Mouse (Mus musculus): ENCODE data around the gene Mcmbp.
"Not testable (repeated sequence)": the region's sequence is repeated elsewhere in the genome, so short reads cannot be mapped to it uniquely, and the experiment has no call there.

The Mcmbp gene

GRCm38 (mm10) chr7:128717991-128718390 lies 22.3 kb downstream of the Mcmbp start:
- DNase-seq (ENCODE audit: low spot score in 2 of 2) = no peak

- DNase-seq (ENCODE audit: low spot score in 2 of 2) = peak; percentile 60 to 78
These were observed 34.6 kb downstream of the Mcmbp start for GRCm38 (mm10) chr7:128705735-128706134.

- DNase-seq (ENCODE audit: low spot score in 2 of 2) = not testable (repeated sequence)
These were observed 40.3 kb downstream of the Mcmbp start for GRCm38 (mm10) chr7:128699959-128700358.

GRCm38 (mm10) chr7:128694848-128695247 lies 45.4 kb downstream of the Mcmbp start:
- DNase-seq (ENCODE audit: low spot score in 2 of 2) = no peak

GRCm38 (mm10) chr7:128692163-128692562 lies 48.1 kb downstream of the Mcmbp start:
- no peak for DNase-seq (ENCODE audit: low spot score in 2 of 2)

GRCm38 (mm10) chr7:128690796-128691195 lies 49.5 kb downstream of the Mcmbp start:
- no peak for DNase-seq (ENCODE audit: low spot score in 2 of 2)

GRCm38 (mm10) chr7:128690070-128690469 lies 50.2 kb downstream of the Mcmbp start:
- DNase-seq (ENCODE audit: low spot score in 2 of 2) = peak; percentile 95 to 98

- no peak for DNase-seq (ENCODE audit: low spot score in 2 of 2)
These were observed 50.9 kb downstream of the Mcmbp start for GRCm38 (mm10) chr7:128689347-128689746.

GRCm38 (mm10) chr7:128687821-128688564 lies 52.3 kb downstream of the Mcmbp start:
- DNase-seq (ENCODE audit: low spot score in 2 of 2) = peak; percentile 64 to 82

- DNase-seq (ENCODE audit: low spot score in 2 of 2) = no peak
These were observed 61.7 kb downstream of the Mcmbp start for GRCm38 (mm10) chr7:128678546-128678945.

- peak in 1 of 2 experiments; percentile 29 for DNase-seq (ENCODE audit: low spot score in 2 of 2)
These were observed 67.8 kb downstream of the Mcmbp start for GRCm38 (mm10) chr7:128672408-128673010.

GRCm38 (mm10) chr7:128671952-128672351 lies 68.3 kb downstream of the Mcmbp start:
- DNase-seq (ENCODE audit: low spot score in 2 of 2) = no peak

- DNase-seq (ENCODE audit: low spot score in 2 of 2) = no peak
These were observed 71.5 kb downstream of the Mcmbp start for GRCm38 (mm10) chr7:128668831-128669230.

GRCm38 (mm10) chr7:128667788-128668187 lies 72.5 kb downstream of the Mcmbp start:
- no peak for DNase-seq (ENCODE audit: low spot score in 2 of 2)

- DNase-seq (ENCODE audit: low spot score in 2 of 2) = no peak
These were observed 75.4 kb downstream of the Mcmbp start for GRCm38 (mm10) chr7:128664861-128665377.

- DNase-seq (ENCODE audit: low spot score in 2 of 2) = no peak
These were observed 76.4 kb downstream of the Mcmbp start for GRCm38 (mm10) chr7:128663906-128664305.

GRCm38 (mm10) chr7:128656970-128657369 lies 83.3 kb downstream of the Mcmbp start:
- DNase-seq (ENCODE audit: low spot score in 2 of 2) = no peak
